Mouse (Mus musculus): ENCODE measurements around the gene Asb2.

GRCm38 (mm10) chr12:103281912-103282311, 73.9 kb downstream of the Asb2 start:
- TF ChIP-seq CTCF (IDR thresholded peaks at IDR 0.05; ENCODE audit: low read depth), result no peak
- TF ChIP-seq EP300 (IDR thresholded peaks at IDR 0.05; ENCODE audit: low read depth), result no peak
